Mouse (Mus musculus): ENCODE results near the gene Hvcn1.

GRCm38 (mm10) chr5:122232004-122232403 is 25.4 kb downstream of the Hvcn1 start:
- no peak for TF ChIP-seq POLR2A (IDR thresholded peaks at IDR 0.05; ENCODE audit: control insufficient read depth, low read depth, low read length)
- TF ChIP-seq CTCF (IDR thresholded peaks at IDR 0.05; ENCODE audit: control insufficient read depth, insufficient read depth, insufficient replicate concordance, low read depth, low read length), result no peak
